Mouse (Mus musculus) C2C12 (cell line): ENCODE measurements at regions not wholly inside any gene's neighbourhood (a gene's known extent, or its start where the extent isn't known, plus 50 kb on each side); places are given as distances from the start of the nearest gene placed in this dataset.

Experiments
- CEBPB ChIP-seq: IDR thresholded peaks from one replicate; pipeline ENCODE4 v1.6.1; 2011; ENCODE audit warnings: low read depth, mild to moderate bottlenecking, control low read depth, moderate library complexity
- CTCF ChIP-seq: IDR thresholded peaks from one replicate; pipeline ENCODE4 v1.5.1; 2011; ENCODE audit not compliant: control insufficient read depth, insufficient read depth, insufficient read length
- MAX ChIP-seq: IDR thresholded peaks from one replicate; pipeline ENCODE4 v1.6.1; 2011; ENCODE audit warnings: mild to moderate bottlenecking, control low read depth
- MYOD1 ChIP-seq: IDR thresholded peaks from one replicate; pipeline ENCODE4 v1.6.1; 2011; ENCODE audit warnings: low read depth; ENCODE audit not compliant: control insufficient read depth, insufficient read length
- MYOG ChIP-seq: IDR thresholded peaks from one replicate; pipeline ENCODE4 v1.6.1; 2011; ENCODE audit not compliant: control insufficient read depth, insufficient read length; ENCODE audit errors: extremely low read depth
- USF1 ChIP-seq: IDR thresholded peaks from one replicate; pipeline ENCODE4 v1.6.1; 2011; ENCODE audit warnings: low read depth, mild to moderate bottlenecking, control low read depth, moderate library complexity

DNA sequence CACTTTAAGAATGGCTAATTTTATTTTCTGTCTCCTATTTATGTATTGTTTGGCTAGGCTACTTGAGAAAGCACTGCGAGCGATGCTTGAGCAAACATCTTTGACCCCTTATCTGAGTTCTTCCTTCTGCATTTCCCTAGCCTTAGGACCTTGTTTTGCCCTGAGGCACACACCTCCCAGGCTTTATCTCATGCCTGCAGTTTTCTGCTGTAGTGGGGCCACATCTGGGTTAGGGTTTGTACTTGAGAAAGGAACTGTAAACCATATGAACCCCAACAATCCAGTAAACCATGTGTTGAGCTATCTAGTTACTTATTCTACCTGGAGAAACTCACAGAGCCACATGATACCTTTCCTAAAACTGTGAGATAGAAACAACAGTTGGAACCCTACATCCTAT is 204.7 kb downstream of the Irx2 start:
- TF ChIP-seq CTCF: no peak
- TF ChIP-seq MYOG: no peak
- no peak for TF ChIP-seq MYOD1
- TF ChIP-seq MAX: no peak
- no peak for TF ChIP-seq CEBPB
- no peak for TF ChIP-seq USF1
